Mouse (Mus musculus) liver (tissue): ENCODE results near the gene Upp2.
A peak's percentile ranks its signal among the peaks of the same experiment; 100 is the strongest.

Source experiments
- DNase-seq: peaks from one replicate; pipeline ENCODE4 v3.0.0-alpha.2; 2020; ENCODE audit warnings: mixed read lengths

Upp2 gene

DNA sequence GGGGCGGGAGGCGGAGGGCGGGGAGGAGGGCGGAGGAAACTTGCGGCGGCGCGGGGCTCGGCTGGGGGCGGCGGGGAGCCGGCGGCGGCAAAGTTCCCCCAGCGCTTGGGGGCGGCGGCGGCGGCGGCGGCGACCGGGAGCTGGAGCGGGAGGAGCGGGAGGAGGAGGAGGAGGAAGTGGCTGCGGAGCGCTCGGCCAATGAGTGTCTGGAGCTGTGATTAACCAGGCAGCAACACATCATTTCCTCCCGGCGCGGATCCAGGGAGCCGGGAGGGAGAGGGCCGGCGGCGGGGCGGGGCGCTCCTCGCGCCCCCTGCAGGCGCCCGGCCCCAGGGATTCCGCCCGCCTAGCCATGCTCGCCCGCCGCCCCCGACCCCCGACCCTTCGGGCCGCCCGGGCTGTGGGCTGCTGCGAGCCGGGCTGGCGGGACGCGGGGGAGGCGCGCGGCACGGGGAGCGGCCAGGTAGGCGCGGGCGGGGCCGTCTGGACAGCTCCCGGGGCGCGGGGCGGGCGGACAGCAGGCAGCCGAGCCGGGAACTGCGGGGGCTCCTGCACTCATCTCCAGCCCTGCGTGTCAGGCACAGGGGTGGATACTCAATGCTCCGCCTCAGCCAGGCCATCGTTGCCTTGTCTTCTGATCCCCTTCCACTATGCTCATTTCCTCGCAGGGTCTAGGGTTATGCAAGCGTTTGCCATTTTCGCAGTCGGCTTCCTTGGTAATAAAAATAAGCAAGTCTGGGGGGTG is at the start of gene Upp2, which contains the start of gene Acvr1:
Gene Upp2 (plus strand): TSS at position 233 of the 745 bp plus-strand sequence.
Gene Acvr1 (minus strand): TSS at position 92 of the 745 bp plus-strand sequence.
- DNase-seq: peak; percentile 73

DNA sequence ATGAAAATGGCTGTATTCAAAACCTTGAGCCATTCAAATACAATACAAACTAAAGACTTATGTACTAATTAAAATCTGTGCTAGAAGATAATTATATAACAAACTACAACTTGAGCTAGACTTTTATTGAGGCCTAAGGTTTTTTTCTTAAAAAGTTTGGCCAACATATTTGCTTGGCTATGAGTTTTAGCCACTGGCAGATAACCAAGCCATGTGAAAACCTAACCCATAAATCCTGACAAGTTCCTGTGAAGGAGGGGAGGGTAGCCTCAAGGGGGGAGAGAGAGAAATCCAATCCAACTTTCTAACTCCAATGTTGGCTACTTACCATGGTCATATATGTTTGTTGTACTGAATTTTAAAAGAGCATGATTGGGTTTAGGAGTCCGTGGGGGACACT is 48.6 kb upstream of the Upp2 start:
- no peak for DNase-seq

DNA sequence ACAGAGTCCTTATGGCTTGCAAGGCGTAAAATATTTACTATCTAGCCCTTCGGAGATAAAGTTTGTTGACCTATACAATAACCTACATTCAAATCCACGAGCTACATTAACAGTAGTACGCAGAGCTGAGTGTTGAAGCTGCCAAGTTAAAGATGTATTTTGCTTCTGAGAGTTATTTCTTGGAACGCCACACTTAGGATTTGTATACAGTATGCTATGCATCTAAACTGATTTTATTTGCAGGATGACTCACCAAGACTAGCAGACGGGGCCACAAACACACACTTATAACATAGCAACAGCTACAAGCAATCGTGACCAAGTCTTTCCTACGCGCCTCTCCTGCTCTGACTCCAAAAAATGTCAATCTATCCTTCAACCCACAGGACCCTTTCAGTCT is 46.4 kb upstream of the Upp2 start:
- DNase-seq: no peak

DNA sequence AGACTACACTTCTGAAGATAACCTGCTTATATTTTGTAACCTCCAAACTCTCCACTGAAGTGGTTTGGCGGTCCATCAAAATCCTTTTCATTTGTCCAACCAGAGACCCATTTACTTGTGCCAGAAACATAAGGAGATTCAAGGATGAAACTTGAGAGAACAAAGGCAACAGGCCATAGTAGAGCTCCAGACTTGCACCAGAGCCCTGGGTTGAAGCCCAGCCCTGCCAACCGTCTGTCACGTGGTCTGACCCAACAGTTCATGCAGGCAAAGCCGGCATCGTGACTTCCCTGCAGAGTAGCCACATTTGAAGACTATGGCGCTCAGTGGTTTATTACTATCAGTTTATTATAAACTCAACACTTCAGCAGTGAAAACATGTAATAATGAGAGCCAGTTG is 45.5 kb upstream of the Upp2 start:
- no peak for DNase-seq

DNA sequence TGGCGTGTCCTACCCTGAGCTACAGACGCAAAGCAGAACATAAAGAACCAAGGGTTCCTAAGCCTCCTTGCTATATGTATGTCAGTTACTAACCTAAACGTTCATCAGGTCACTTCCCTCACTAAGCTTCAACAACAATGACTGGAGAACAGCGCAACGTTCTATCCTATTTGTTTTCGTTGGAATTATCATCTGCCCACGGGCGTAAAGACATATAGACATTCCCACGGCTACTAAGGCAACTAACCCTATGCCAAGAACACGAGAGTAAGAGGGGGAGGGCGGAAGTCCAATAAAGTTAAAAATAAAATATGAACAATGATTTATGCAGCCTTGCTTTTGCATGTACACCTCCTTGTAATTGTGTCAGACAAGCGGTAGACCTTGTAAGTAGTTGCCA is 44.0 kb upstream of the Upp2 start:
- no peak for DNase-seq

DNA sequence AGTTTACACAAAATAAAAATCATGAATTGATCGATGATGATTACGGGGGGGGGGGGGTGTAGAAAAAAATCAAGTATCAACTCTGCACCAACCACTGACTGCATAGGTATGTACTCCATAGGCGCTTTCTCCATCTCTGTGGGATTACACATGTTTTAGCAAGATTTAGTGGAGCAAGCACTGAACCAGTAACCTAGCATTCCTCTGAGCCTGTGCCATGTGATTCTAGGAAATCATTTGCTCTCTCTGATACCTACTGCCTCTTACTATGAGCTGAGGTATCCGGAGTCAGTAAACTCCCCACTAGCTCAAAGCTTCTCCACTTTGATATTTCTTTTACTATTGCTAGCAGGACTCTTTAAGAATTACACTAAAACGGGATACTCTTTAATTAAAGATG is 43.2 kb upstream of the Upp2 start:
- DNase-seq: no peak

DNA sequence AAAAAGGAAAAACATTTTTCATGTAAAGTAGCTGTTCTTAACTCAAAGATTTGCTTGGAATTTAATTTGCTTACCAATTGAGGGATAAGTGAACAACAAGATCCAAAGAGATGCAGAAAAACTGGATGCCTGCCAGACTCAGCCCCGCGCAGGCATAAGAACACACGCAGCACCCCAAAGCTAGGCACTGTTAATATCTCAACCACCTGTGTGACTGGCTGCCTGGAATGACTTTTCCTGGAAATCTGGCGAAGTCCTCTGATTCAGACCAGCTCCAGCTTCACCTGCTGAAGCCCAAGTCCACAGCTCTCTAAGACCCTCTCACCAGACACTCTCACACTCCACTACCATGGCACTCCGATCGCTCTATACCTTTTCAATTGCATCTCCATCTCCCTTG is 42.7 kb upstream of the Upp2 start:
- DNase-seq: no peak

DNA sequence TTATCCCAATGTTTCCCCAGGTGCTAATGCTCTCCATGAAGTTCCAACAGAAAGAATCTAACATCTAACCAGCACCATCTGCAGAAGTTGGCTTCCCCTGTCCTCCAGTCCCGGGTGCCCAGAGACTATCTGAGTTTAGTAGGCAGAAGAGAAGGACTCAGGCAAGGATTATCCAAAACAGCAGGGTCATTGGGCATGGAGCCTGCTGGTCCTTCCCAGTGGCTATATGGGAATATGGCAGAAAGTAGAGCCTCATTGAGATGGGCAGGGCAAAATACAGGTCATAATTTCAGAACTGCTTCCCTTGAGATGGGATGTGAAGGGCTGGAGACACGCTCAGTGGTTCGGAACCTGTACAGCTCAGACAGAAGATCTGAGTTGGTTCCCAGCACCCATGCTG is 39.3 kb upstream of the Upp2 start:
- no peak for DNase-seq

DNA sequence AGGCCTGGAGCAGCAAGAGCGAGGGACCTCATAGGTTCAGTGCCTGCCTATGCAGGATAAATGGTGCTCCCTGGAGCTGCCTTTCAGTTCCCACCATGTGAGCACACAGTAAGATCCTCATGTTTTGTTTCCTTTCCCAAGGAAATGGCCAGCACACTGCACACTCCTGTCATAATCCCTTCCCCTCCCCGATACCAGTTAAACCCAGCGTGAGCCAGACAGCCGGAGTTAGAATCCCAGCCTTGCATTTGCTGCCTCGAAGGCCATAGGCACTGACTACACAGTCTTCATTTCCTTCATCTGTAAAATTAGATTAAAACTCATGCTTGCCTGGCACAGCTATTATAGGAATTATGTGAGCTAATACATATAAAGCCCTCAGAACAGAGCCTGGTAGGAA is 37.7 kb upstream of the Upp2 start:
- DNase-seq: no peak

DNA sequence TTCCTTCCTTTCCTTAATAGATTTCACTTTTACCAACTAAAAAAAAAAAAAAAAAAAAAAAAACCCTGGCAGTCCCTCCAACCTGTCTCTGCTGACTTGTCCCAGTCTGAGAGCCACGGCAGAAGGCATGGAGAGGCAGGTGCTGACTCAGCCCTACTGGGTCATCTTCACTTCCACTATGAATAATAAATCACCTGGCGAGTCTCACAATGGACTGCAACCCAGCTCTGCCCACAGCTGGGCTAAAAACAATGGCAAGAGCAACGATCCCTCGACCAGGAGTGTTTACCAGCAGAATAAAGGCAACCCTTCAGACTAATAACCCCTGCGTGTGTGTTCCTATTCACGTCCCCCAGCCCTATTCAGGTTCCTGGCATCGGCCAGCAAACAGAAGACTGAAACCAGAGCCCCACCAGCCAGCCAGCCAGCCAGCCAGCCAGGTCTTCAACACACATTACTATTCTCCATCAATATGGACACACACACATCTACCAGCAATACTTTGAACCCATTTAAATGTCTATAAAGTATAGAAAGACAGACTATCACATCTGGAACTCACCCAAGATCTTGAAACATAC is 37.1 kb upstream of the Upp2 start:
- no peak for DNase-seq

DNA sequence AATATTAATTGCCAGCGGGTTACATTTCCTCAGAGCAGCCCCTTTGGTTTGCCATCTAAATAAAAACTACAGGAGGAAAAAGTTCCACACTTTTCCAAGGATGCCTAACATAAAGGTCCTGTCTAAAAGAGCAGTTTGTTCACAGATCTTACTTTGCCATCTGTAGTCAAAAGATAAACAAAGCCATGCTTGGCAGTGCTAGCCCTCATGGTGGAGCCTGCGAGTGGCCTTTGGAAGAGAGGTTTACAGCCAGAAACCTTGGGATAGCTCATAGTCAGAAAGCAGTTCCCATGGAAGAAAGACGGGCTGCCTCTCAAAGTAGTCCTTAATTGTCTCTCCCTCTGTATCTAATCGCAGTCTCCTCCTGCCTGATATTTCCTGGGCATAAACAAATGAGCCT is 36.6 kb upstream of the Upp2 start:
- no peak for DNase-seq

DNA sequence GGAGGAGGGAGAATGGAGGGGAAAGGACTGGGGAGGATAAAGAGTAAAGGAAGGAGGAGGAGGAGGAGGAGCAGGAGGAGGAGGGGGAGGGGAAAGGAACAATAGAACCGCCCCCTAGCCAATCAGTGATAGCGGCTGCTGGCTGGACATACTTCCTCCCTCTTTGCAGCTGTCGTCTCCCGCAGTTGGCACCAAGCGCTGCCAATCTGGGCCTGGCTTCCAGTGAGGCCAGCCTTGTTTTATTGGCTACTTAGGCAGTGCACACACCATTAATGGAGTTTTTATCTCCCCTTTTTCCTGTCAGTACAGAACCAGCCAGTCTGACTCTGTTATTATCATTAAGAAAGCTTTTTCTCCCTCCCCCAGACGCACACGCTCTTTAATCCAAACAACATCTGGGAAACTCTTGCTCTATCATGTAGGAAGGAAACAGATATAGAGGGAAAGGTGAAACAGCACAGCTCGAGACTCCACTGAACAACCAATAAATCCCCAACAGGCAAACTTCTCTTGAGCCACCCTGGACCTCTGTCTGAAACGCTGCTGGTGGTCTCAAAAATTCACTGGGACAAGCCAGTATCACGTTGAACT is 34.7 kb upstream of the Upp2 start:
- DNase-seq: peak; percentile 76

DNA sequence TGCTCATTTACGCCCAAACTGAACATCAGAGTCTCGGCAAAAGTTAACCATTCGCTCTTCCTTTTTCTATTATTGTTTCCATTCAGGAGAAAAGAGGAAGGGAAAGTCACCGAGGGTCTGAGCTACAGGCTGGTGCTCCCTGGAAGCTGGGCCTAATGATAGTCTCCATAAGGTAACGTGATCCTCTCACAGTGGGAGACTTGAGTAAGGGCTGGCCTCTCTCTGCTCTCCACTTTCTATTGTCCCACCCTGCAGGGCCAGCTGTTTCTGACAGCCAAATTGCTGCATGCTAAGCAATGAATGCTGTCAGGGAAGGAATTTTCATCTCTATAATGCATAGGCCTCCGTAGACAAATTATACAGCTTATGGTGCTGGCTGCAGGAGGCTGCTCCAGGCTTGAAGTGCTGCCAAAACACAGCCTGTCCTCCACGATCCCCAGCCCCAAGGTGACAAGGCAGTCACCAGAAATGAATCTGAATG is 33.5 kb upstream of the Upp2 start:
- no peak for DNase-seq

DNA sequence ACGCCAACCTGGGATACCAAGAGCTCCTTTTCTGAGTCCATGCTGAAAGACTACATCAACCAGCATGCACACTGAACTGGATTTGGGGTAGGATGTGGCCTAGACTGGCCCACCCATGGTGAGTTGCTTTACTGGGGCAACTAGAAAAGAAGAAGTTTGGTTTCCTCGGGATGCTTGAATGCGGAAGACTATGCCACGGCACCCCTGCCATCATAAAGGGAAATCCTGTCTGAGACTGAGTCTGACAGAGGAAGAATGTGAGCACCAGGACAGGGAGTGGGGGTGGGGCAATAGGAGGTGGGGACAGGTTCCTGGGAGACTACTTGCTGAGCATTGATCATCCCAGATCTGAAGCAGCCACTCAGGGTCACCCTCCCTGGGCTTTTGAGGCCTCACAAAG is 32.7 kb upstream of the Upp2 start:
- no peak for DNase-seq

DNA sequence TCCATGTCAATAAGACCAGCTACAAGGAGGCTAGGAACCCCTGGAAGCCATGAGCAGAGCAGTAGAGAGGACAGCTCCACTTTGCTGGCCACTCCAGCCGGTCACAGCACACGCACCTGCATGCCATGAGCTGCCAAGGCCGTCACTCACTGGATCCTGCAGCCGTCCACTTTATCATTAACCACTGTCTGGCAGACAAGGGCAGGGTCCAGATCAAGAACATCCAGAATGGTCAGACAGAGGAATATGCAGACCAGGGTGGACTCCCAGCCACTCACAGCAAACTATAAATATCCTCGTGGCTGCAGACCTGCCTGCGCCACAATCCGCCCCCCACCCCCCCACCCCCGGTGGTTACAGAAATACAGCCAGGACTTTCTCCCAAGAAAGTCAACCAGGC is 31.9 kb upstream of the Upp2 start:
- DNase-seq: peak; percentile 22

DNA sequence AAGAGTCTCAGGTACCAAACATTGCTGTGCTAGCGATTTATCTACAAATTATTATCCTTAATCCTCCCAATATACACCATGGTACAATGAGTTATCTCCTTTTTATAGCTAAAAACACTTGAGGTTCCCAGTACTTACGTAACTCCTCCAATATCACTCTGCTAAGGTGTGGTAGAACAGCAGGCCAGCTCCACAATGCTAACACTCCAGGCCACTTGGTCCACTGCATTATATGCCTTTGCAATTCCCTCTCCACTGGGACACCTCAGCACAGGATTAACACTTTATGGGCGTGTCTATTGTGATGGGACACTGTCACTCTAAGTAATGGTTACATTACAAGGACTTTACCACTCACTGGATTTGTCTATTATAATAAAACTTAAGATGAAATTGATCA is 30.3 kb upstream of the Upp2 start:
- no peak for DNase-seq

DNA sequence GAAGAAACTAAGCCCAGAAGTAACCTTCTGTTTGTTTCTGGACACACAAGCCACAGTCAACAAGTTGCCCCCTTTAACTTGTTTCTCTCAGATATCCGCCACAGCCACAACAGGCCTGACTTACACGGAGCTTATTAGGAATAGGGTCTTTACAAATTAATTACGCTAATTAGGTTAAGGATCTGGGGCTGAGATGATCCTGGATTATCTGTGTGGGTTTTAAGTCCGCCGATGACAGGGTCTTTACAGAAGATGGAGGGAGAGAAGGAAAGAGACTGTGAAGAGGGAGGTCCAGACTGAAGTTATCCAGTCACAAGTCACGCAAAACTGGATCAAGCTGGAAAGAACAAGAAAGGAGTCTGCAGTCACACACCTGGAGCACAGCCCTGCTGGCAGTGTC is 28.9 kb upstream of the Upp2 start:
- no peak for DNase-seq

DNA sequence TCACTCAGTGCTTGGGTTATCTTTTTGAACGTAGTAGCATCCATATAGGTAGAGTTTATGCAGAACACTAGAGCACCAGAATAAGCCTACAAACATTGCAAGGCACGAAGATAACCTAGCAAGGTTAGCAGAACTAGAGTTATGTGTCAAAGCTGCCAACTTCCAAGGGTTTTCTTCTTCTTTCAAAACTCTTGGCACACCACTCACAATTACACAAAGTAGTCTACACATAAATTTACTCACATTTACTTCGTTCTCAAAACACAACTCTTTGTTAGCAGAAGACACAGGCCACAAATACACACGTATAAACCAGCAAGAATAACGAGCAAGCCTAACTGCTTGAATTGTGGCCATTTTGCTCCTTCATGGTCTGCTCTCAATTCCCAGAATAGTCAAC is 23.8 kb upstream of the Upp2 start:
- no peak for DNase-seq

DNA sequence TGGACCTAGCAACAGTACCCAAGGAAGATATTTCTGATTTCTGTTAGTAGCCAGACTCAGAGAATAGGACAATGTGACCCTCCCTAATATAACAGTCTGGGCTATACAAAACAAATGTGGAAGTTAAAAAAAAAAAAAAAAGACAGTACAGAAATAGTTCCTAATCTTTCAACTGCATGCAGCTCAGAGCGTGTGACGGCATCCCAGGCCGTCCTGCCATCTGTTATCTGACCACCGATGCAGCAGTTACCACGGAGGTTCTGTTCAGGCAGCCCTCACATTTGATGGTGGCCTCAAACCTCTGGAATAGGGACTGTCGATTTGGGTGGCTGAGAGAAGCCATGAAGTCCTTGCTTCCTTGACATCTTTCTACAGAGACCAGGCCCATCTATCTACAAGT is 22.7 kb upstream of the Upp2 start:
- DNase-seq: peak; percentile 41

DNA sequence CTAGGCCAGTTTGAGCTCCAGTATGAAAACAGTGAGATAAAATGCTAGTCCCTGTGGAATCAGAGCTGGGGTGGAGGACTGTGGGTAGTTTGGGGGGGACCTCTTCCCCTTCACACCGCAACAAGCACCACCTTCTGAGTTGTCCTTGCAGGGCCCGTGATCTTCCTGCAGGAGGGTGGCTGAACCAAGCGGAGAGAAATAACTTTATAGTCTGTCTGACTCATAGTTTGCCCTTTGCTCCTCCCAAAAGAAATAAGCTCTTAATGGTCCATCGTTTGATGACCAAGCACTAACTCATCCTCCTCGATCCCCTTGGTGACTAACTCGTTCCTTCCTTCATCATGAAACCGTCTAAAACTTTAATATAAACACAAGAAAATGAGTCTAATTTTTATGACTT is 20.8 kb upstream of the Upp2 start:
- DNase-seq: no peak

DNA sequence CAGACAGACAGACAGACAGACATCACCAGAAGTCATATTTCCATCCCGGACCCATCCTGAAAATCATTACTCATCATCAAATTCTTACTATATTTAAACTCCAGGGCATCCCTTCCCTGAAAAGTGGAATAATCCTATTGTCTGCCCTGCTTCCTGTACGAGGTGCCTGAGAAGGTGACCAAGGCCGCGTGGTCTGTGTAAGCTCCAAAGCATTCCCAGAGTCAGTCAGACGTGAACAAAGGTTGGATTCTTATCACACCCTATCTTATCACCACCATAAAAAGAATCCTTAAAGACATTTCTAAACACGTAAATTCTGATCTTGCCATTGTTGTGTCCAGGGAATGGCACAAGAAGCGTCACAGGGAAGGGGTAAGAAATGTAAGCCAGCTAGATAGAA is 18.2 kb upstream of the Upp2 start:
- no peak for DNase-seq

DNA sequence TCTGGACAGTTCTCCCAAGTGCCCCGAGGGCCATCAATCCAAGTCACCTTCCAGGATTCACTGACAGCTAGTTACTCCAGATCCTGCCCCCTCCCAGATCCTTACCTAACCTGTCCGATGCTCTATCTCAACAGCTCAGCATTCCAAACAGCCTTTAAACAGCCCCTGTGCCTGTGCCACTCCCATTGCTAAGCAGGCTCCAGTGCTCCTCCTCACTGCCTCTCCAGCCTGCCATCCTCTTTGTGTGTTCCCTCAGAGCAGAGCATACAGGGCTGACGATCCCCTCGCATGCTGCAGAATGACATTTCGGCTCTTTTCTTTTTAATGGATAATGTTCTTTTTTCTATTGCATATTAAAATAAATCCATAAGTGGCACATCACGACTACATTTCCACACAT is 17.1 kb upstream of the Upp2 start:
- no peak for DNase-seq

DNA sequence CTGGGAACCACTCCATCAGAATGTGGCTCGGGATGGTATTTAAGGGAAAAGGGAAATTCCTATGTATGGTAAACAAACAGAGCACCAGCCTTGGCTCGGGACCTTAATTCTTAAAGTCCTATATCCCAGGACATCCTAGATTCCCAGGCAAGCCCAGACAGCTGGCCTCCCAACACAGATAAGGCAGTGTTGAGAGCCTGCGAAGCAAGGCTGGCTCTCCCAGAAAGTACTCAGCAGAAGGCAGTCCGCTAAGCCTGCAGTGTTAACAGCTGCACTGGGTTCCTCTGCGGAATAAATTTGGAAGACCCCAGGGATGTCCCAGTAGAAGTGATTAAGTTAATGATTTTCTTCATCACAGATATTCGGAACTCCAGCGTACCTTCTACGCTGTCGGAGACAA is 16.6 kb upstream of the Upp2 start:
- DNase-seq: no peak

DNA sequence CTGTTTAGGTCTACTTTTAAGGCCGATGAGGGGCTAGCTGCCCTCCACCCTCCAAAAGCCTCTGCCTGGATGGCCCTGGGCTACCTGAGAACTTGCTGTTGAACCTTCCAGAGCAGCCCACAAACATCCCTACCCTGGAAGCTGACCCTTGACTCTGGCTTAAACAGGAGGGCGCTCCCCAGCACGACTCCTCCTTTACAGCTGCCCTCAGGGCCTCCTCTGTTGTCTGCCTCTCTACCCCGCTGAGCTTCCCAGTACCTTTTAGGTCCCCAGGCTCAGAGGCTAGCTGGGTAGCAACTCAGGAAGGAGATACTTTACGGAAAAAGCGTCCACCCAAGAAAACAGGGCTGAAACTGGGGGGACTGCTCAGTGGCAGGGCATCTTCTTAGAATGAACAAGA is 15.2 kb upstream of the Upp2 start:
- no peak for DNase-seq

DNA sequence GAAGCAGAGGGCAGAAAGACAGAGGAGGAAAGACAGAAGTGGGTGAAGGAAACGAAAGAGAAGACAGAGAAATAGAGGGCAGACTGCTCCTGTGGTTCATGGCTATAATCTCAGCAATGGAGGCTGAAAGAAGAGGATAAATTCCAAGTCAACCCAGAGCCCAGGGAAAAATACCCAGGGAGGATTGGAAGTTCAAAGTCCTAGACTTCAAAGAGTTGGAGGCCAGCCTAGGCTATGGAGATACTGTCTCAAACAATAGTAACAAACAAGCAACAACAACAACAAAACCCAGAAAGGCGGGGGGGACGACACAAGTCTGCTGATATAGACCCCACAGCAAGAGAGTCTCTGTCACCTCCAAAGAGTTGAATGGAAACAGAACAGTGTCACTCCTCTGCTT is 14.8 kb upstream of the Upp2 start:
- no peak for DNase-seq
